Mouse (Mus musculus): ENCODE results near the gene Proca1.

Proca1 gene

DNA sequence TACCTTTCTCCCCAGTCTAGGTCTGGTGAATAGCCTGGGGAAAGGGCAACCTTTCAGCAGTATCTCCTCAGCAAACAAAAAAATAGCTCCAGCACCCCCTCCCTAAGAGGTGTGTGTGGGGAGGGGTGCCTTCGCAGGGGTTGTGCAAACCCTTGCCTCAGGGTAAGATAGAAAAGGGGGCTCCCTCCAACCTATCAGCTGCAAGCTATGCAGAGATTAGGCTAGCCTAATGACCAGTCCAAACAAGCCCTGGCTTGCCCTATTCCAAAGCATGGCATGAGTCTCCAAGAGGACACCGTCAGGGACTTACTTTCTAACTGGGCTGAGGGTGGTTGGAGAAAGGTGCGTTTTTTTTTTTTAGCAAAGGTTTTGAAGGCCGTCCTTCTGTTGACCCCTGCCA, 27.0 kb upstream of the Proca1 start:
- no peak for DNase-seq

DNA sequence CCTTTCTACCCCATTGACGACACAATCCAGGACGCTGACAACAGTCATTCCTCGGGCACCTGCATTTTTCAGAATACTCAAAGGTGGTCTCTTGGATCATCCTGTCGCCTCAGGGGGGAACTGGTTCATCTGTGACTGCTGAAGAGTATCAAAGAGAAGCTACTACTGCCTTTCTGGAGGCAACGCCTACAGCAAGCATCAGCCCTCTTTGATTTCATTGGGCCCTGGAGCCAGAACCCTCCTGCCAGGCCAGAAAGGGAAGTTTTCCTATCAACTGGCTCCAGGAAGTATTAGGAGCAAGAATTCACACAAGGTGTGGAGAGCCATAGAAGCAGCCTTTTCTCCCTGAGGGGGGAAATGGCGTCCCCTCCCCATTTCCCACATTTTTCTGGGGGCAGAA, 26.6 kb upstream of the Proca1 start:
- DNase-seq: no peak

DNA sequence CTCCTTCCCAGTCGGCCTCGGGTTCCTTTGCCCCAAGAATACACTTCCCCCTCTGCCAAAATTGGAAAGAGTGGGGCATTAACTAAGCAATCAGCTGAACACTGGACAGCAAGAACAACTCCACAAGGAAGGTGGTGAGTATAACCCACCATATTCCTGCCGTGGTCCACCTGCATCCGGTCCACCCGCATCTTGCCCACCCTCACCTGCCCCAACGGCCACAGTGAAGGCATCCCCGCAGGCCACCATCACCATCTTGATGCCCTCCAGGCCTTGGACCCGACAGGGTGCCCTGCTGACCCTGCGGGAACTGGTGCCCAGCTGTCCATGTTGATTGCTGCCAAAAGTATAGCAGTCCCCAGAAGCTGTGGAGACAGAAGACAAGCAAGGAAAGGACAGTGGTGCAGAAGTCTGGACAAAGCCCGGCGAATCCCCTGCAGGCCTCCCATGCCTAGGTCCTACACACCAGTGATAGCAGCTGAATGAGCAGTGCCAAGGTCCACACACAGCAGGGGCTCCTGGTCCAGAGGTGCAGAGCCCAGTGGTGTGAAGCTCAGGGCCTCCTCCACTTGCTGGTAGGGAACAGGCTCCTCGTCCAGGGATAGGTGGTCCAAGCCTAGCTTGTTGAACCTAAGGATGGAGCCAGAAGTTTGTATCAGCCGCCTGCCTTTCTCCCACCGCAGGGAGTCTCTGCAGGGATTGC, 25.8 kb upstream of the Proca1 start:
- no peak for DNase-seq

DNA sequence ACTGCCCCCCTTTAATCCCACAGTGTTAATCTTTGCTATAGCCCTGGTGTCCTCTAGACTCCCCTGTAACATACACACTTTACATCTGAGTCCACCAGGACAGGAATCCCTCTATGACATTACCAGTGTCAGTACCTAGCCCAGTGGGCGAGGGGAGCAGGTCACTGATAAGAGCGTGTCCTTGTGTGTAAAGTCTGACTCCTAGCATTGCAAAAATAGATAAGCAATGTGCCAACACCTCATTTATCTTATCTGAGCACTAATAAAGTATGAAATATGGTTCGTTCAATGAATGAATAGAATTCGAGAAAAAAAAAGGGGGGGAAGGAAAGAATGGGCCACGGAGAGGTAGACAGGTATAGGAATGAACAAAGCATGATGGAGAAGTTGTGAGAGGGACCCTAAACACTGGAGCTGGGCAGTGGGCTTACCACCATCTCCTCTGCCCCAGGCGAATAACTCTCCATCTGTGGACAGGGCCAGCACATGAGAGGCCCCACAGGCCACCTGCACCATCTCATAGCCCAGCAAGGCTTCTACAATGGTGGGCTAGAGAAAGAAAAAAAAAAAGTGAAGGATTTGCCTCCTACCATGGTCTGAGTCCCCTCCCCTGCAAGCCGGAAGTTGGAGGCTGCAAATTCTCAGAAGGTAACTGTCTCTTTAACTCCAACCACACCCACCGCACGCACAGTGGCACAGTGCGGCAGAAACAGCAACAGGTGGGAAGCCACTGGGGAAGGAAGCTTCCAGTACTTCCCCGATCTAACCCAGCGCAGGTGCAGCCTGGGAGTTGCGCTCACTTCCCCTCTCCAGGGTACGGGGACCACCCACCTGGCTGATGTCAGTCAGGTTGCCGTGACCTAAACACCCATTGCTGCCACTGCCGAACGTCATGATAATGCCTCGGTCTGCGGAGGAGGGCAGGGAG, 24.4 kb upstream of the Proca1 start:
- DNase-seq: peak; percentile 58 to 64

DNA sequence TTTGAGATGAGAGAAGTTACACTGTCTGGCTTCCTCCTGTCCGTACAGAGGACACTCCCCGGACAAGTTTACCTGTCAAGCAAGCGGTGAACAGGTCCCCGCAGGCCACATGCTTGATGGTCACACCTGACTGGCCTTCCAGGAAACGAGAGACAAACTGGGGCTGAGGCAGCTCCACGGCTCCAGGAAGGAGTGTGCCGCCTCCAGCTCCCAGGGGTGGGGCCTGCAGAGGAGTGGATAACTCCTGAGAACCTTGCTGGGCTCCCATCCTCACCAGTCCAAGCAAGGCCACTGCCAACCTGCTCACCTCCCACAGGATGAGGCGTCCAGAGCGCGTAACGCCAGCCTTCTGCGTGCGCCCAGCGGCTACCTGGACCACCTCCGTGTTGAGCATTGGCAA, 22.9 kb upstream of the Proca1 start:
- no peak for DNase-seq

DNA sequence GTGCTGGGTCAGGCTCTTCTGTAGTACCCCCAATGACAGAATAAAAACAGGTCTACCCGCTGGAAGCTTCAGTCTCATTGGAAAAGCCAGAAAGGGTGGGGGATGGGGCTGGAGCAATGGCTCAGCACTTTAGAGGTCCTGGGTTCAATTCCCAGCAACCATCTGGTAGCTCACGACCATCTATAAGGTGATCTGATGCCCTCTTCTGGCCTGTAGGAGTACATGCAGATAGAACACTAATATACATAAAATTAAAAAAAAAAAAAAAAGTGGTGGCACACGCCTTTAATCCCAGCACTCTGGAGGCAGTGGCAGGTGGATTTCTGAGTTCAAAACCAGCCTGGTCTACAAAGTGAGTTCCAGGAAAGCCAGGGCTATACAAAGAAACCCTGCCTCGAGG, 21.9 kb upstream of the Proca1 start:
- DNase-seq: no peak

DNA sequence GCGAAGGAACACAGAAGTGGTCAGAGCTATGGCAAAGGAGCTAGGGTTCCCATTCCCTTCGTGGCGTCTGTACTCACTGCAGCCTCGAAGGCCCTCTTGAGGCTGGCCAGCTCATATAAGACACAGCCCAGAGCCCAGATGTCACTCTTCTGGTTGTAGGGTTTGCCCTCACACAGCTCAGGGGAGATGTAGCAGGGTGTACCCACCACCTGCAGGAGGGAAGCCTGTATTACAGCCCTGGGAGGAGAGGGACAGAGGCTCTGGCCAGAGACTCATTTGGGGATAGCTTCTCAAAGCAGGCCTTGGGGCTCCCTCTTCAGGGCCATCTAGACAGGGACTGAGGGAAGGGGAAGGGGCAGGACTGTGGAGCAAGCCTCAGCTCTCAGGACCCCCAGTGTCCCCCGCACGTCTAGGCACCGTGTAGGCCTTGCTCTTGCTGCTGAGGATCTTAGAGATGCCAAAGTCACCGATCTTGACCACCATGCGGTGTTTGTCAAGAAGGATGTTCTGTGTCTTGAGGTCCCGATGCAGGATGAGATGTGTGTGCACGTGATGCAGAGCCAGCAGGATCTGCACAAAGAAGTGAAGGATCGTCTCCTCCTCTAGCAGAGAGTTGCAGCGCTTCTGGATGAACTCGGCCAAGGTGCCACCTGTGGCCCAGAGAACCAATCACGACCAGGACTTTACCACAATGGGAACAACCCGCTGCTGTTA, 21.0 kb upstream of the Proca1 start:
- no peak for DNase-seq

DNA sequence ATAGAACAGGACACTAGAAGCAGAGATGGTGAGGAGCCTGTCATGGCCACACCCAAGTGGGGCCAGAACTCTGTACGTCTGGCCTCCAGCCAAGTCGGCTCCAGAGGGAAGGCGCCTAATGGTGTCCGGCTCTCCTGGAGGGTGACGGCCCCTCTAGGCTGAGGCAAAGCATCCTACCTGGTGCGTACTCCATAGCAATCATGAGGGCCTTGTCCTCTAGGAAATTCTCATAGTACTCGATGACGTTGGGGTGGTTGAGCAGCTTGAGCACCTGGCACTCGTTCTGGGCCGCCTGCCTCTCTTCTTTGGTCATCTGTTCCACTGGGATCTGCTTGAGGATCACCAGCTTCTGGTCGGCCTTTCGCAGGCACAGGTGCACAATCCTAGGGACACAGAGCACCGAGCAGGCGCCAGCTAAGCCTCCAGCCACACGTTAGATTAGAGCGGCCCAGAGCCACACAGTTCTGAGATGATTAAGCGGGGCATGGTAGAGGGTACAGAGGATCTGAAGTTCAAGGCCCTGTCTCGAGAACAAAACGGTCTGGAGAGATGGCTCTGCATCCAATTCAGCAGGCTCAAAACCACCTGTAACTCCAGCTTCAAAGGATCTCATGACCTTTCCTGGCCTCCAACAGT, 20.3 kb upstream of the Proca1 start:
- no peak for DNase-seq

DNA sequence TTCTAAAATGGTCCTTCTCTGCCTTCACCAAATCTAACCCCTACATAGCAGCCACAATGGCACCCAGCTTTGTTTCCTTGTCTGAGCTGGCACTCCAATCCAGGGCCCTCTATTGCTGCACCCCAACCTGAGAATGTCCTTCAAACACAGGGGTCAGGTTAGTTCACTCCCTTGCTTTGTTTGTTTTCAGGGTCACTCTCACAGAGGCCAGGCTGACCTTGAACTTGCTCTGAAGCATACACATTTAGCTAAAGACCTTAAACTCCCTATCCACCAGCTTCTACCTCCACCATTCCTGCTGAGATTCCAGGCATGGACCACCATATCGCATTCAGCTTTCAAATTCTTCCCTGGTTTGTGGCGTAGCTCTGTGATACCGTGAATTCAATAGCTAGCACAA, 18.7 kb upstream of the Proca1 start:
- DNase-seq: no peak

DNA sequence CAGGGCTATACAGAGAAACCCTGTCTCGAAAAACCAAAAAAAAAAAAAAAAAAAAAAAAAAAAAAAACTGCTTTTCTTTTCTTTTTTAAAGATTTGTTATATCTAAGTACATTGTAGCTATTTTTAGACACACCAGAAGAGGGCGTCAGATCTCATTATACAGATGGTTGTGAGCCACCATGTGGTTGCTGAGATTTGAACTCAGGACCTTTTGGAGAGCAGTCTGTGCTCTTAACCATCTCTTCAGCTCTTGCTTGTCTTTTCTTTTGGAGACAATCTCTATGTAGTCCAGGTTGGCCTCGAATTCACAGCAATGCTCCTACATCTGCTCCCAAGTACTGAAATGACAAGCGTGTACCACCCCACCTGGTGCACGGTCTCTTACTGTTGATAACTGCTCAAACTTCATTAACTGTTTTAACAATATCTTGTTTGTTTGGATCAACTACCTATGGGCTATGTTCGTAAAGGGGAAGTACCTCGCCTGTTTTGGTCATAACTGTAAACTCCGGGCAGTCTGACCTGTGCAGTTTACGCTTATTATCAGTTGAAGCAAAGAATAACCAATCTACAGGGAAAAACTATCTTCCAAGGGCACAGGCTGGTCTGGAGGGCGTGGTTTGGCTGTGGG, 17.3 kb upstream of the Proca1 start:
- DNase-seq: no peak

DNA sequence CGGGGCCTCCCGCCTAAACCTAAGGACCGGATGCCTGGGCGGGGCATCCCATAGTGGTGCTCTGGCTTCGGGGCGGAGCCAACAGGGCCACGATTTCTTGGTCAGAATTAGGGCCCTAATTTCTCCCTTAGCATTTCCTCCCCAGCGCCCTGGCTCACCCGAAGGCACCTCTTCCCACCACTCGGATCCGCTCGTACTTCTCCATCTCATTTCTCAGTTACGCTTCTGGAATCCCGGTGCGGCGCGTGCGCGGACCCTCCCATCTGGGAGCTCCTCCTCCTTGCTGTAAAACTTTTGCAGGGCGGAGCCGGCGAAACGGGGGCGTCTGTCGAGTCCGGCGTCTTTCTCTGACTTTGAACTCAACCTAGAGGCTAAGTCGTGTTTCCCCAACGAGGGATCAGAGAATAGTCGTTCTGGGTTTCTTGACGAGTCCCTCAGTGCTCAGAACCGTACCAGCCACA, 16.8 kb upstream of the Proca1 start, which contains the start of the genes Nek8 and Tlcd1:
Gene Nek8, minus strand, starts transcription at position 274 of the 461 bp plus-strand sequence.
Gene Tlcd1, plus strand, starts transcription at position 310 of the 461 bp plus-strand sequence.
- peak; percentile 89 to 96 for DNase-seq

DNA sequence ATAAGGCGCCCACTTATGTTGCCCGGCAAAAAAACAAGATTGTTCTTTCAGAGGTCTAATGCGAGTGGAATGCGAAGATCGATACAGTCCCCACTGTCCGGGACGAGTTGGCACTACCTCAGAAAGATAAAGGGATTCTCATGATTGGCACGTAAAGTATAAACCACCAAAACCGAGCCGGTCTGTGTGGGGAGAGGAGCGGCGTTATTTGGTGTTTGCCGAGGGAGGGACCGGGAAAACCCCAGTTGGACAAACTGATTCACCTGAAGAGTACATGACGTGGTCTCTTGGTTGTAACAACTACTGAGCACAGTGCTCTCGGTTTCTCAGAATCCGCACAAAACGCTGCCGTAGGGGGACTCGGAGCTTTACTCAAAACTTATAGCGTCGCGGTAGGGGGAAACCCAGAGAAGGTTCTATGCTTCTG, 16.3 kb upstream of the Proca1 start:
- DNase-seq: no peak

DNA sequence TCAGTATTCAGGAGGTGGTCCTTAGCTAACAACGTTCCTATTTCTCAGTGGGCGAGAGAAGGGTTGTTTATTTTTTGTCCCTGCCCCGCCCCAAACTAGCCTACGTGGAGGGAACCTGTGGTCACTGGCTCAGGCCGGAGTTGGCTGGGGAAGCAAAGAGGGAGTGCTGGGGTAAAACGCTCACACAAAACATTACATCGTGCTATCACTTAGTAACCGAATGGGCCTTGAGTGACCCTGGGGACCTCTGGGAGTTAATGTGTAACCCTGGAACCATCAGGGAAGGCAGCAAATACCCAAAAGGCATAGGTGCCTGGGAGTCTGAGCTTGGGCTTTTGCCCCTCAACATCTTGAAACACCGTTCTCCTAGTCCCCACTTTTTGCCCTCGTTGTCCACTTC, 15.8 kb upstream of the Proca1 start:
- DNase-seq: no peak

DNA sequence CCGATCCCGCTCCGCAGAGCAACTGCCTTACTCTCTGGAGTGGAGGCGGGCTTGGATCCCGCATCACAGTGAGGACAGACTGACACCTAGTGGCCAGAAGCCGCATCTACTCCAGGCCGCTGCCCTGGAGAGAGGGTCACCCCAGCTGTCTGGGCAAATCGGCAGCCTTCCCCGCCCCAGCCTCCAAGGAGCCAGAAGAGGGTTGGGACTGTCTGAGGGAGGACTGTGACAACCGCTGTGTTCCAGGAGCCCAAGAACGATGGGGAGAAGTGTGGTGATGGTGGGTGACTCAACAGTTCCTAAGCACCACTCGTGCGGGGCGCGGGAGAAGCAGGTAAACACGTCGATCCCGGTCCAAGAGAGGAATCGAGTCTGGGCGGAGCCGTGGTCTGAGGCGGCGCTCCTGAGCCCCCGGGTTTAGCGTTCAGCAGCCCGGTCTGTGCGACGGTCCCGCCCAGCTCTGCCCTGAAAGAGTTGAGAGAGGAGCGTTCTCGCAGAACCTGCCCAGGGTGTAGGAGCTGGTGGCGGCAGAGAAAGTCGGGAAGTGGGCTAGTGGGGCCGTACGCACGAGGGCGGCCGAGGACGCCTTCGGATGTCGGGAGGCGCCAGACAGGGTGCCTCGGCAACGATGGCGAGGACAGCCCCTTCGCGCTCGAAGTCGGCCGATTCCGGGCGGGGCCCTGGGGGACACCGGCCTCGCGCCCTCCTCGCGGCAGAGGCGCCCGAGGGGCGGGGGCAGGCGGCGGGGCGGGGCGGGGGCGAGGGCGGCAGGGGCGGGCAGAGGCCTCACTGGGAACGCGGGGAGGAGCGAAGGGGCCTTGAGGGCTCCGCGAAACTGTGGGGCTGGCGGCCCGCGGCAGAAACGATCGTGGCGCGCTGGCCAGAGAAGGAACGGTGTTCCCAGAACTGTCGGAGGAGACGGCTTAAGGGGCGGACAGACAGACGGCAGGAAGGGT, 15.0 kb upstream of the Proca1 start:
- DNase-seq: peak; percentile 84 to 91

DNA sequence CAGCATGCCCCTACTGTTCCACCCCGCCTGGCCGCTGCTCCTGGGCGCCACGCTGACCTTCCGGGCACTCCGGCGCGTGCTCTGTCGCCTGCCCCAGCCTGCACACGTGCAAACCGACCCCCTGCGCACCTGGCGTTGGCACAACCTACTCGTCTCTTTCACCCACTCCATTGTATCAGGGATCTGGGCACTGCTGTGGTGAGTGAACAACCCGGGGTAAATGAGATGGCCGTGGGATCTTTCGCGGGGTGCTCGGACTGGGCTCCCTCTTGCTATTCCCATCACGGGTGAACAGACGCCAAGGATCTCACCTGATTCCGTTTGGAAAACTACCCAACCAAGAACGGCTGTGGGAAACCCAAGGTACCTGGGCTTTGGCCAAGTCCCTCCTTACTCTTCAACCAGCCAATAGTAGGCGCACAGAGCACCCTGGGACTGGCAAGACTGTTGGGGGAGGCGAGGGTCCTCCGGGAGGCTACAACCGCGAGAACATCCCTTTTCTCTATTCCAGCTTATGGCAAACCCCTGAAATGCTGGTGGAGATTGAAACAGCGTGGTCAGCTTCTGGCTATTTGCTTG, 14.2 kb upstream of the Proca1 start:
- DNase-seq: no peak

DNA sequence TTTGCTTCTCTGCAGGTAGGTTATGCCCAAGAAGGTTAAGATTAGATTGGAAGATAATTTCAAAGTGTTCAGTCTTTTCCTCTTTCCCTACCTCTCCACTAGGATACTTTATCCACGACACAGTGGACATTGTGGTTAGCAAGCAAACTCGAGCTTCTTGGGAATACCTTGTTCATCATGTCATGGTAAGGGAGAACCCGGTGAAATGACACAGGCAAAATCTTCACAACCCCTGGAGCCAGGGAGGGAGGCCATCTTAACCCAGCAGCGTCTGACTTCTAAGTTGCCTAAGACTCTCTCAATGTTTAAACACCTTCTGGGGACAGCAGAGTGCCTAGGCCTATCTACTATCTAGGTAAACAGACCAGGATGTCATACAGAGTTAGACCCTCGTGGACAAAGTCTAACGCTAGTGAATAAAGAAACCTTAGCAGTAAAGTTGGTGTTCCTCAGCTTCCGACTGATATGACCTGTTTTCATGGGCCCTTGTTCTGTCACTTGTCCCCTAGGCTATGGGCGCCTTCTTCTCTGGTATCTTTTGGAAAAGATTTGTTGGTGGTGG, 13.7 kb upstream of the Proca1 start:
- no peak for DNase-seq

DNA sequence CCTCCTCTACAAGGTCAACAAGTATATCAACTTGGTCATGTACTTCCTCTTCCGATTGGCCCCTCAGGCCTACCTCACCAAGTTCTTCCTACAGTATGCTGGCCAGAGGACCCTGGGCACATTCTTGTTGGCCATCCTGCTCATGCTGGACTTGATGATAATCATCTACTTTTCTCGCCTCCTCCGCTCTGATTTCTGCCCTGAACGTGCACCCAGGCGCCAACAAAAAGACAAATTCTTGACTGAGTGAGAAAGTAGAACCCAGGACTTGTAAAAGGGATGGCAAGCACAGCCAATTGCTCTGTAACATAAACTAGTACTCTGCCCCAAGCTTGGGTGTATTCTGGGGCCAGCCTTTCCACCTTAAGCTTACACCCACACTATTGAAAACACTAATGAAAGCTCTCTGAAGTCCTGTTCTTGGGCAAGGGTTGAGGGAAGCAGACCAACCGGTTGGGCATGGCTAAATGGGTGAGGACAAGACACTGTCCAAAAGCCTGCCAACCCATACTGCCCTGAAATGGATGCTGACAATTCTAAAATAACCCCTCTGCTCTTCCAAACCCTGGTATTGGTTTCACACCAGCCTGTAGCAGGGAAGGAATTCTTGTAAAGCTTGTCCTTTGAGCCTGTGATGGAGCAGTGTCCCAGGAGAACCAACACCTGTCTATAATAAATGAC, 13.0 kb upstream of the Proca1 start:
- no peak for DNase-seq

DNA sequence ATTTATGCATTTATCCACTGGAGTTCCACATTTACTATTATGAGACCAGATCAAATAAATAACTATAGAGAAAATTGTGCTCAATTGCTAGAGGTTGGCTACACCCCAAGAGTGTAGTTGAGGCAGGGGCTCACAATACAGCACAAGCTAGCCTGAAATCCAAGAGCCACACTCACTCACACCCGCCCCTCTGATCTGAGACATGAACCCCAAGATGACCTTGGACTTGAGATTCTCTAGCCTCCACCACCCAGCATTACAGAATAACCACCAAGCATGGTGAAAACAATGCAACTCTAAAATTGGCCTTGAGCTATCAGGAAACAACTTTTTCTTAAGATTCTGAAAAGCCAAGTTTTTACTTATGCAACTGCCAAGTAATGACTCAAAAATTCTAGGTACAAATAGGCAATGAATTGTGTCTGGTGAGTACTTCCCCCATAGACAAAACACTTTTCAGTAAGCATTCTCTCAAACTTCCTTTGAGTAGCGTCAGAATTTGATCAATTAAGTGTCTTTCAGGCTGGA, 11.3 kb upstream of the Proca1 start:
- DNase-seq: no peak

DNA sequence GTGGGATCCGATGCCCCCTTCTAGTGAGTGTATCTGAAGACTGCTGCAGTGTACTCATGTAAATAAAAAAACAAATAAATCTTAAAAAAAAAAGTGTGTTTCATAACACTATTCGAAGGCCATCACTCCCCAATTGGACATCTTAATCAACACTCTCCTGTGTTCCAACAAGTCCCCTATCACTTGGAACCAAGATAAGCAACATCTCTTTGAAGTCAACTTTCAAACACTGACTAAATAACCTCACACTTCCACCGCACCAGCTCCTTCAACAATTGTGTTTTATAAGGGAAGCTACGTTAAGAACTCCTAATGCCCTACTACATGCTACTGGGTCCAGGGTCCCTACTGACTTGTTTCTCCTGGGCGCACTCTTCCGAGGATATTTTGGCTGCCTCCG, 10.7 kb upstream of the Proca1 start:
- no peak for DNase-seq
